Mouse (Mus musculus) kidney, embryonic 15.5 days (tissue): Measurements from ENCODE around the gene Lrriq4. TPM values are rescaled to one million over a fixed set of nuclear protein-coding genes. Genes with fewer than 3 reads are reported as not detected.

Experiments
- polyA plus RNA-seq: library from polyadenylated mRNA; unstranded; fragments of >200 nt; fragmentation: Nextera tagmentation; extraction: Ambion mirVana; gene quantifications from 2 replicates; pipeline ENCODE4 v1.2.1, GENCODE M21; 2015

The Lrriq4 gene
- polyA plus RNA-seq, 1 experiment from 2014 or later: not detected

Other genes with a start within 250 kb of the Lrriq4 start
- 66.4 and 72.7 TPM in 2 replicates for gene Mecom, start 96.5 kb upstream of the Lrriq4 start, polyA plus RNA-seq
- not detected in 2 replicates for gene Actrt3, start 44.6 kb upstream of the Lrriq4 start, polyA plus RNA-seq
- gene Mynn, start 42.4 kb upstream of the Lrriq4 start, polyA plus RNA-seq: 34.3 and 36.0 TPM in 2 replicates
- gene Lrrc34, start 3.4 kb downstream of the Lrriq4 start, polyA plus RNA-seq: 2.2 and 2.4 TPM in 2 replicates
- gene Lrrc31, start 55.3 kb downstream of the Lrriq4 start, polyA plus RNA-seq: 0.08 and 0.18 TPM in 2 replicates
- gene Samd7, start 101.8 kb downstream of the Lrriq4 start, polyA plus RNA-seq: not detected in 2 replicates
- gene Sec62, start 148.4 kb downstream of the Lrriq4 start, polyA plus RNA-seq: 90.5 and 106 TPM in 2 replicates
- gene Gpr160, start 211.4 kb downstream of the Lrriq4 start, polyA plus RNA-seq: 10.8 and 11.4 TPM in 2 replicates